Mouse (Mus musculus): ENCODE data around the gene Insr. TPM values are rescaled to one million over a fixed set of nuclear protein-coding genes. Genes with fewer than 3 reads are reported as not detected.

Insr gene
- polyA plus RNA-seq, 1 experiment from 2014 or later: 58.6 TPM

DNA sequence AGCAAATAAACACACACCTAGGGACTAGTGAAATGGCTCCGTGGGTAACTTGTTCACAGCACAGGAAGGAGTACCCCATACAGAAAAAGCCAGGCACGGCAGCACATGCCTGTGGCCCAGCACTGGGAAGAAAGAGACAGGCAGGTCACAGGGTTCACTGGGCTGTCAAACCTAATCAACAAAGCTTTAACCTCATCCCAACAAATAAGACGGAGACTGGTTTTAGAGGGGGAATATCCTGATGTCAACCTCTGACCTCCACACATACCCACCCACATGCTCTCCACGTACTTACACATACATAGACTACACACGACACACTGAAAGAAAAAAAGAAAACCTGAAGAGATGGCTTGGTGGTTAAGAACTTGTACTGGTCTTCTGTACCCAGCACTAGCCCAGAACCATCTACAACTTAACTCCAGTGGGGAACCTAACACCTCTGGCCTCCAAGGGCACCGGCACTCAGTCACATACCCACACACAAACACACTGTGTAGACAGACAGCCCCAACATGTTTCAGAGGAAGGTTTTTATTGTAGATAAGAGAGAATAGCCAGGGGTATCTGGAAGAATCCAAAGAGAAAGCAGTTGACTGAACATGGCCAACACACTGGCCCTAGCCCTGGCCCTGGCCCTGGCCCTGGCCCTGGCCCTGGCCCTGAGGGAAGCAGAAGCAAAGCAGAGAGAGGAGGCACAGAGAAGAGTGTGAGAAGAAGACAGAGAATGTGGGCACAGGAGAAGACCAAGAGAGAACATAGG is 12.6 kb downstream of the Insr start:
- no peaks in the 10 kb centered on the region for H3K27me3 ChIP-seq
- H3K4me2 ChIP-seq (replicated peaks): no peak overlapping the region
- no peak overlapping the region for H3K9ac ChIP-seq (replicated peaks)
- no peak for ATAC-seq
- WGBS: 78% methylated on average over 6 of the region's 6 CpGs
- no peak overlapping the region for H3K4me3 ChIP-seq (replicated peaks)
- peaks cover 11% of the 10 kb centered on the region; the same call in 1 of the 2 replicates for H3K36me3 ChIP-seq
- no peaks in the 10 kb centered on the region for H3K4me1 ChIP-seq (replicated peaks)
- no peaks in the 10 kb centered on the region for H3K9me3 ChIP-seq
- no peak overlapping the region for H3K27ac ChIP-seq

DNA sequence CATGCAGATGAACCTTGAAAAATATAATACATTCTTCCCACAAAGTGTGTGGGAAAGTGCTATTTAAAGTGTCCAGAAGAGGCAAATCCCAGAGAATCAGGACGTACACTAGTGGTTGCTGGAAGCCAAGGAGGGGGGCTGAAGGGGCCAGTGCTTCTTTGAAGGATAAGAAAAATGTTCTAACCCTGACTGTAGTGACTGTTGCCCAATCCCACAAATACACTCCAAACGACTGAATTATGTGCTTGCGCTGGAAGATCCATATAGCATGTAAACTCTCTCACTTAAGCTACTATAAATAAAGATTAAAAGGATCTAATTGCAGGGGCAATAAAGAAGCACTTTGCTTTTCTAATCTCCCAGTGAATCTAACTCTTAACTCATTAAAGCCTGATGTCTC is 14.2 kb downstream of the Insr start:
- peaks cover 11% of the 10 kb centered on the region; the same call in 1 of the 2 replicates for H3K36me3 ChIP-seq

GRCm38 (mm10) chr8:3262779-3263178 is 16.6 kb downstream of the Insr start:
- H3K27ac ChIP-seq: no peak overlapping the region
- 97% methylated on average over 3 of the region's 3 CpGs for WGBS
- H3K4me3 ChIP-seq (replicated peaks): no peak overlapping the region
- no peak for ATAC-seq
- H3K27me3 ChIP-seq: no peaks in the 10 kb centered on the region
- H3K9ac ChIP-seq (replicated peaks): no peak overlapping the region
- no peaks in the 10 kb centered on the region for H3K9me3 ChIP-seq
- no peak overlapping the region for H3K4me2 ChIP-seq (replicated peaks)
- H3K36me3 ChIP-seq: peaks cover 23% of the 10 kb centered on the region
- H3K4me1 ChIP-seq (replicated peaks): peaks cover 16% of the 10 kb centered on the region

More for the DNA sequence above, 14.2 kb downstream of the Insr start:
- H3K27ac ChIP-seq: no peak overlapping the region
- 87% methylated on average over 3 of the region's 3 CpGs for WGBS
- H3K4me2 ChIP-seq (replicated peaks): no peak overlapping the region
- H3K4me3 ChIP-seq (replicated peaks): no peak overlapping the region
- peaks cover 12% of the 10 kb centered on the region for H3K4me1 ChIP-seq (replicated peaks)
- ATAC-seq: no peak
- no peak overlapping the region for H3K9ac ChIP-seq (replicated peaks)
- H3K9me3 ChIP-seq: no peaks in the 10 kb centered on the region
- H3K27me3 ChIP-seq: no peaks in the 10 kb centered on the region

GRCm38 (mm10) chr8:3261101-3261500 is 18.3 kb downstream of the Insr start:
- no peak overlapping the region for H3K4me3 ChIP-seq (replicated peaks)
- ATAC-seq: no peak
- no peak overlapping the region for H3K9ac ChIP-seq (replicated peaks)
- peaks cover 16% of the 10 kb centered on the region for H3K4me1 ChIP-seq (replicated peaks)
- 97% methylated on average over 5 of the region's 5 CpGs for WGBS
- H3K27me3 ChIP-seq: no peaks in the 10 kb centered on the region
- no peak overlapping the region for H3K27ac ChIP-seq
- H3K4me2 ChIP-seq (replicated peaks): no peak overlapping the region
- peaks cover 23% of the 10 kb centered on the region for H3K36me3 ChIP-seq
- H3K9me3 ChIP-seq: no peaks in the 10 kb centered on the region

GRCm38 (mm10) chr8:3260127-3260811 is 19.1 kb downstream of the Insr start:
- WGBS: 47% methylated on average over 9 of the region's 9 CpGs
- Histone ChIP-seq H3K9ac (replicated peaks) (no peak overlapping the region), H3K4me2 (replicated peaks) (no peak overlapping the region), H3K27ac (0 out of 2 replicates have a peak overlapping the region, but pooled peaks have one; percentile 0), H3K4me1 (replicated peaks) (peaks cover 16% of the 10 kb centered on the region), H3K4me3 (replicated peaks) (no peak overlapping the region), H3K27me3 (no peaks in the 10 kb centered on the region), H3K9me3 (no peaks in the 10 kb centered on the region), H3K36me3 (peaks cover 23% of the 10 kb centered on the region)
- peak; percentile 75 for ATAC-seq

- H3K4me2 ChIP-seq (replicated peaks): no peak overlapping the region
- H3K4me1 ChIP-seq (replicated peaks): peaks cover 16% of the 10 kb centered on the region
- H3K4me3 ChIP-seq (replicated peaks): no peak overlapping the region
- WGBS: 91% methylated on average over 5 of the region's 5 CpGs
- no peak for ATAC-seq
- H3K27ac ChIP-seq: no peak overlapping the region
- H3K36me3 ChIP-seq: peaks cover 33% of the 10 kb centered on the region
- H3K9ac ChIP-seq (replicated peaks): no peak overlapping the region
- H3K9me3 ChIP-seq: no peaks in the 10 kb centered on the region
- H3K27me3 ChIP-seq: no peaks in the 10 kb centered on the region
Measured at GRCm38 (mm10) chr8:3256147-3256940, 23.1 kb downstream of the Insr start.

DNA sequence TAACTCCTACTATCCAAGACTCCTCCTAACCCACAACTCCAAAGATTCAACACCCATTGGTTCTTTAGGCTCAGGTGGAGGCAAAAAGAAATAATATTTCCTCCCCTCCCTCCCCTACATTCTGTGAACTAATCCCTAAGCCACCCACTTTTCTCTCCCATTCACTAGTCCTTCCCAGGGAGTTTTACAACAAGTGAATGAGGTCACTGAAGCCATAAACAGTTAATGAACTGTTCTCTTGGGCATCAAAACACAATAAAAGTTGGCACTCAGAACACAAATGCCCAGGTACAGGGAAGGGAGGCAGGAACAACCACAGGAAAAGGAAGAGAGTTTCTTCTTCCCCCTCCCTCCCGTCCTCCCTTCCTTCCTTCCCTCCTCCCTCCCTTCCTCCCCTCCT is 24.1 kb downstream of the Insr start:
- ATAC-seq: no peak
- no peak overlapping the region for H3K4me2 ChIP-seq (replicated peaks)
- H3K27me3 ChIP-seq: no peaks in the 10 kb centered on the region
- H3K9me3 ChIP-seq: no peaks in the 10 kb centered on the region
- peaks cover 43% of the 10 kb centered on the region for H3K36me3 ChIP-seq
- H3K9ac ChIP-seq (replicated peaks): no peak overlapping the region
- WGBS: 89% methylated on average over 1 of the region's 1 CpGs
- H3K4me3 ChIP-seq (replicated peaks): no peak overlapping the region
- H3K27ac ChIP-seq: no peak overlapping the region
- H3K4me1 ChIP-seq (replicated peaks): peaks cover 5% of the 10 kb centered on the region; the same call in 1 of the 2 replicates

GRCm38 (mm10) chr8:3253179-3253578 is 26.2 kb downstream of the Insr start:
- H3K4me3 ChIP-seq (replicated peaks): no peak overlapping the region
- no peak for ATAC-seq
- H3K4me2 ChIP-seq (replicated peaks): no peak overlapping the region
- no peaks in the 10 kb centered on the region for H3K9me3 ChIP-seq
- no peaks in the 10 kb centered on the region for H3K4me1 ChIP-seq (replicated peaks)
- H3K27me3 ChIP-seq: no peaks in the 10 kb centered on the region
- H3K27ac ChIP-seq: no peak overlapping the region
- 89% methylated on average over 4 of the region's 4 CpGs for WGBS
- peaks cover 33% of the 10 kb centered on the region for H3K36me3 ChIP-seq
- H3K9ac ChIP-seq (replicated peaks): no peak overlapping the region

DNA sequence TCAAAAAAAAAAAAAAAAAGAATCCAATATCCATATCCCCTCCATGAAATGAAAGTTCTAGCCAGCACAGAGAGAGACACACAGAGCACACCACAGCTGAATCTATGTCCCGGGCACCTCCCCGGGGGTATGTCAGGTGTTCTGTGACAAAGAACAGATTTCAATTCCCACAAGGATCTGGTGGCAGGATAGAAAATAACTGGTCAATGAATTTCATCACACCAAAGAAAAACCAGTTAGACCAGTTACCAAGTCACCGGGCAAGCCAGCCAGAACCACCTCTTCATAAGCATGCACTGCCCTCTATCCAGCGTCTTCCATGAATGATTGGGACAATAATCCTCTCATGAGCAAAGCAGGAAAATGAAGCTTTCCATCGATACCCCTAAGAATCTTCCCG is 26.8 kb downstream of the Insr start:
- Histone ChIP-seq H3K27ac (no peak overlapping the region), H3K4me2 (replicated peaks) (no peak overlapping the region), H3K9ac (replicated peaks) (no peak overlapping the region), H3K4me1 (replicated peaks) (no peaks in the 10 kb centered on the region), H3K4me3 (replicated peaks) (no peak overlapping the region), H3K27me3 (no peaks in the 10 kb centered on the region), H3K36me3 (peaks cover 28% of the 10 kb centered on the region), H3K9me3 (no peaks in the 10 kb centered on the region)
- WGBS: 96% methylated on average over 6 of the region's 6 CpGs
- no peak for ATAC-seq

DNA sequence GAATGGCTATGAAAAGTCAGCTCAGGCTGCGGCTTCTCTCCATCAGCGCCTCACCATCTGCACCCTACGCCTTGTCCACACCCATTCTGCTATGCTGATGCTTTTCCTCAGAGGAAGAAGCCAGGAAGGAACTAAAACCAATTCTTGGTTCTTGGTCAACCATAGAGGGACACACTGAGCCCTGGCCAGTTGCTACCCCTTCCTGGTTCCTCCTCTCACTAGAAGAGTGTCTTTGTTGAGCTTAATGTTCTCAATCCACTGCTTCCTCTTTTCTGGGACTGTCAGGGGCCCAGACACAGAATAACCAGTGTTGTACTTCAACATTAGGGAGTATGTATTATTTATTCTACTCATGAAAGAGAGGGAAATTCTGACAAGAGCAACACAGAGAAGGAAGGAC is 28.3 kb downstream of the Insr start:
- no peak for ATAC-seq
- no peak overlapping the region for H3K9ac ChIP-seq (replicated peaks)
- H3K4me1 ChIP-seq (replicated peaks): no peaks in the 10 kb centered on the region
- no peak overlapping the region for H3K4me3 ChIP-seq (replicated peaks)
- no peak overlapping the region for H3K27ac ChIP-seq
- H3K9me3 ChIP-seq: 0 out of 2 replicates have a peak, but pooled peaks cover 2% of the 10 kb centered on the region
- WGBS: 97% methylated on average over 3 of the region's 3 CpGs
- H3K27me3 ChIP-seq: no peaks in the 10 kb centered on the region
- H3K36me3 ChIP-seq: peaks cover 34% of the 10 kb centered on the region
- no peak overlapping the region for H3K4me2 ChIP-seq (replicated peaks)

DNA sequence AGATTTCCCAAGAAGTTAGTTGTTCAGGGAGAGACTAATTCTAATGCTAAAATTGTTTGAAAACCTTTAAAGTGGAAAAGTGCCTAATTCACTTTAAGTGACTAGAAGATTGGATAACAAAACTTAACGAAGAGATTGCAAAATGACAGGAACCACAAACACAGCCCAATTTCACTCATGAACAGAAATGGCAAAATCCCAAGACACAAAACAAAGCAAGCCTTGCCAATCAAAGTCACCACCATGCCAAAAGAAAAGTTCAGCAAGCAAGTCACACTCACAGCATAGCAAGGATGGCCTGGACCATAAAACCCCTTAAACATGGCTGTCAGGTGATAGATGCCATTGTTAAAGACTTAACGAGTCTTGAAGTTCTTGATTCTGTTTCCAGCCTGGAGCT is 29.5 kb downstream of the Insr start:
- no peak for ATAC-seq

DNA sequence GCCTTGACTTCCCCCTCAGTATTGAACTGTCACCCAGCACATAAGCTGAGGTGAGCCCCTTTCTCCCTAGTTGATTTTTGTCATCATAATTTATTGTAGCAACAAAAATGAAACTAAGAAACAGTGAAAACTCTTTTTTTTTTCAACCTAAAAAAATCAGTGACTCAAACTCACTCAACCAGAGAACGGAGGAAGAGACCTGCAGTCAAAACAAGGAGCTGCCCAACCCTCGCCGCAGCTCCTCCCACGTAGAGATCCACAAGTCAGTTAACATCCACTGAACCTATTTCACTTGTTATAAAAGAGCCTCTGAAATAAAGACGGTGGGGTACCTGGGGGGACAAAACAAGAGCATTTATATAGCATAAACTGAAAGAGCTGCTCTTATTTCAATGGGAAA is 30.7 kb downstream of the Insr start:
- 94% methylated on average over 5 of the region's 5 CpGs for WGBS
- no peak for ATAC-seq

More for the DNA sequence above, 29.5 kb downstream of the Insr start:
- Histone ChIP-seq H3K4me1 (replicated peaks) (no peaks in the 10 kb centered on the region), H3K4me3 (replicated peaks) (no peak overlapping the region), H3K4me2 (replicated peaks) (no peak overlapping the region), H3K9ac (replicated peaks) (no peak overlapping the region), H3K27ac (no peak overlapping the region), H3K9me3 (0 out of 2 replicates have a peak, but pooled peaks cover 7% of the 10 kb centered on the region), H3K27me3 (no peaks in the 10 kb centered on the region), H3K36me3 (peaks cover 45% of the 10 kb centered on the region)
- 84% methylated on average over 2 of the region's 2 CpGs for WGBS

More for the DNA sequence above, 30.7 kb downstream of the Insr start:
- no peaks in the 10 kb centered on the region for H3K4me1 ChIP-seq (replicated peaks)
- H3K27ac ChIP-seq: no peak overlapping the region
- H3K27me3 ChIP-seq: no peaks in the 10 kb centered on the region
- 0 out of 2 replicates have a peak, but pooled peaks cover 7% of the 10 kb centered on the region for H3K9me3 ChIP-seq
- H3K36me3 ChIP-seq: peaks cover 36% of the 10 kb centered on the region
- H3K9ac ChIP-seq (replicated peaks): no peak overlapping the region
- H3K4me2 ChIP-seq (replicated peaks): no peak overlapping the region
- no peak overlapping the region for H3K4me3 ChIP-seq (replicated peaks)

All from midbrain, embryonic 13.5 days (tissue).